Mouse (Mus musculus): ENCODE measurements at regions not wholly inside any gene's neighbourhood (a gene's known extent, or its start where the extent isn't known, plus 50 kb on each side); places are given as distances from the start of the nearest gene placed in this dataset.

DNA sequence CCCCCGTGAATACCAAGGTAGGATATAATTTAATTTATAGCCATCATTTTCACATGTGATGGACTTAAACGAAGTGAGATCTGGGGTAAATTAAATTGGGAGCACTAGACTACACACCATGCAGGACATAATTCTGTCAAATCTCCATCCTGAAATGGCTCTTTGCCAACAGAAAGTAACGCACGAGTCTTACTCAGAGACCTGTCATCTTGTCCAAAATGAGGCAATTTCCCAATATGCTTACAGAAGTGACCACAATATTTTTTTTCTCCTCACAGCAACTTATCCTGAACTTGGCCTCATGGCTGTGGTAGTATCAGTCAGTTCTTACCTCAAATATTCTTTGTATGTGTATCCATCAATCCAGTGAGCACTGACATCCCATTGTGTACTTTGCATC, 955.2 kb downstream of the Gsdmc2 start:
- TF ChIP-seq POLR2AphosphoS2 (IDR thresholded peaks at IDR 0.05; ENCODE audit: low read depth, low read length) = no peak
- TF ChIP-seq CHD2 (IDR thresholded peaks at IDR 0.05; ENCODE audit: low read length) = no peak
- no peak for TF ChIP-seq MYC (IDR thresholded peaks at IDR 0.05; ENCODE audit: low read depth, low read length)
- no peak for TF ChIP-seq HCFC1 (IDR thresholded peaks at IDR 0.05; ENCODE audit: low read depth, low read length)
- TF ChIP-seq USF2 (conservative IDR thresholded peaks at IDR 0.05; ENCODE audit: low read depth, low read length) = no peak
- no peak for TF ChIP-seq MAFK (IDR thresholded peaks at IDR 0.05; ENCODE audit: insufficient replicate concordance, low read length)
- no peak for TF ChIP-seq POLR2A (IDR thresholded peaks at IDR 0.05; ENCODE audit: low read depth, low read length)
